Mouse (Mus musculus) ZHBTc4 (cell line): ENCODE results near the gene Tspan14.

ENCODE experiments used
- DNase-seq: peaks from one replicate; pipeline ENCODE4 v3.0.0-alpha.2; 2011; ENCODE audit warnings: low read depth, low spot score

Gene Tspan14

DNA sequence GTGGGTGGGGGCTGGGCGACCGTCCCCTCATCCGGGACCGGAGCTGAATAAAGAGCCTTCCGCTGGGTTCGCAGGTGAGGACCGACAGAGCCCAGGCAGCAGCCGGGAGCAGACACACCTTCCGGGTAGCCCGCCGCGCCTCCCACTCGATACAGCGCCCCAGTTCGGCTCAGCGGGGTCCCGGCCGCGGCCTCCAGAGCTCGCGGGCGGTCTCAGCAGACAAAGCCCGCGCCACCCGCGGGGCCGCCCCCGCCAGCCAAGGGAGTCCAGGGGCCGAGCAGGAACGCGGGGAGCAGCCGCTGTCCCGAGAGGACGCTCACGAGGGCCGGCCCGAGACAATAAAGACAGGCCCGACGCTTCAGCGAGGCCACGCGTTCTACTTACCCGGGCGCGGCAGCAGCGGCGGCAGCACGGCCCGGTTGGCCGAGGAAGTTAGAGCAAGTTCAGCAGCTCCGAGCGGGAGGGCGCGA, at the start of gene Tspan14:
TSS of gene Tspan14 (minus strand) at position 416 of the 470 bp plus-strand sequence.
- DNase-seq = no peak

DNA sequence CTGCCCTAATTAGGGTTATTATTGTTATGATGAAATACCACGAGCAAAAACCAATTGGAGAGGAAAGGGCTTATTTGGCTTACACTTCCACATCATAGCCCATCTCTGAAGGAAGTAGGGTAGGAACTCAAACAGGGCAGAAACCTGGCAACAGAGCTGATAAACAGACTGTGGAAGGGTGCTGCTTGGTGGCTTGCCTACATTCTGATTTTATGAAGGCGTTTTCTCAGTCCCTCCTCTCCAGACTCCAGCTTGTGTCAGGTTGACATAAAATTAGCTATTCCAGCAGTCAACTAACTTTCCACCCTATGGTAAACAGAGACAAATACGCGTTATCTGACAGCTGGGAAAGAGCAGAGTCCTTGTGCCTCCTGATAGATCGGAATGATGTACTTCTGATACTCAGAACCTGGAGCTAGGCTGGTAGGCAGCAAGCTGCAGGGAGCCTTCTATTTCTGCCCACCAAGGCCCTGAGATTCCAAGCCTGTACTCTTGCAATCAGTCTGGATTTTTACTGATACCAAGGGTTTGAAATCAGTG, 48.2 kb upstream of the Tspan14 start:
- no peak for DNase-seq

DNA sequence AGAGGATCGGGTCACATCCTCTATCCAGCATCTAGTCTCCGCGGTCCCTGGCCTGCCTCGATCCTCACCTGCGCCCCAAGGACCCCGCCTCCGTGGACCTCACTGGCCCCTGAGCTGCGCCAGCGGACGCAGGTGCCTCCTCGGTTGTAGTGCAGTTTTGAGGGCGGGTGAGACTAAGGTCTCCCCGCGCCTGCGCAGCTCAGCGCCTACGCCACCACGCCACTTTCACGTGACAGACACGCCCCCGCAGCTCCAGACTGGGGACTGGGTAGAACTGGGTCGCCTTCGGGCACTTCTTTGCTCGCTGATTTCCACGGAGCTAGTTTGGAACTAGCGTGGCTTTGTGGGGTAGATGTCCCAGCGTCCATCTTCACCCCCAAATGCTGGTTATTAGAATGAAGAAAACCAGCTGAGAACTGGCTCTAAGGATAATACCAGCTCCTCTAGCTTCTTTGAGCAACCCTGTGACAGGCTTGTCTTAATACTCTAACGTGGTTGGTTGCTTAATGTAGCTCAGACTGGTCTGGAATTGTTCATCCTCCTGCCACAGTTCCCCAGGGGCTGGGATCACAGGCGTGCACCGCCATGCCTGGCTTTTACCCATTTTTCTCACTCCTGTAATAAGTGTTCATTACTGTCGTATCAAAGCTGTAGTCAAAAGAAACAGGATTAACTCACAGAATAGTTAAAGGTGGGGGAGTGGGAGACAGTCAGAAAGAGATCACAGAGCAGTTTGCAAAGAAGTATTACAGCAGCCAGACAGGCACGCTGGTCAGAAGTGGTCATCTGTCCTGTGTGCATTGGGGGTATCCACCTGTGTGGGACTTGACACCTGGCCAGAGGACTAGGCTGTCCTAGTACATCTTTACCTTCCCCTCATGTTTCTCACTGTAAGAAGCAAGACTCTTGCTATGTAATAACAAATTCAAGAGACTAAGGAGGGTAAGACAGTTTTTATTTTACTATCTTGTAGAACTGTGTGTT, 47.3 kb upstream of the Tspan14 start, which contains the start of gene Fam213a:
TSS of gene Fam213a (minus strand) at position 159 of the 984 bp plus-strand sequence.
- peak; percentile 94 for DNase-seq

DNA sequence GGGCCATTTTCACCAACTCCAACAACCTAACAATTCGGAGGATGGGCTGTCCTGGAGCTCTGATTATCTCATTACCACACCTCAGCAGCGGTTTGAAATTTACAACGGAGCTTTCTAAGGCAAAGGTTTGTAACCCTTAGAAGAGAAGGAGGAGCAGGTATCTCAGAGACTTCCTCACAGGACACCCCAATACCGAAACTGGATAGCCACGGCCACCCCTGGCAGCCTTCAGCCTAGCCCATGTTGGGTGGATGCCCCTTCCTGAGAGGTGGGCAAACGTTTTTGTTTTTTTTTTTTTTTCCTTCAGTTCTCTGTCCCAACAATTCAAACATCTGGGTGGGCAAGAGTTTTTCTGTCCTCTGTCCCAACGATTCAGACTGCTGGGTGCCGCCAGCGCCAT, 46.5 kb upstream of the Tspan14 start:
- DNase-seq = no peak

DNA sequence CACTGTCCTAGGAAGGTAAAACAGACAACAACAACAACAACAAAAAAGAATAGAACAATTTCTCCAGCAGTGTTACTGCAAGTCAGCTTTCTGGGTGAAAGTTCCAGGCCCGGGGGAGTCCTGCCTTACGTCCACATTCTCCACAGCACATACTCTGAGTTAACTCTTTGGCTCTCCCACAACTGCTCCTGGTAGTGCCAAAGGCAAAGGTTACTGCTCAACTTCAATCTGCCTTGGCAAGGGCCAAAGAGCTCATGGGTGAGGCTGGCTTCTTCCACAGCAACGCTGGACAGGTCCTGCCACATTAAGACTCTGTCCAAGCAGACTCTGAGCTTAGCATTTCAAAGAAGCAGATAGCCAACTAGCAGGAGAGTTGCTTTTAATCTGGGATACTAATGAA, 45.3 kb upstream of the Tspan14 start:
- no peak for DNase-seq

DNA sequence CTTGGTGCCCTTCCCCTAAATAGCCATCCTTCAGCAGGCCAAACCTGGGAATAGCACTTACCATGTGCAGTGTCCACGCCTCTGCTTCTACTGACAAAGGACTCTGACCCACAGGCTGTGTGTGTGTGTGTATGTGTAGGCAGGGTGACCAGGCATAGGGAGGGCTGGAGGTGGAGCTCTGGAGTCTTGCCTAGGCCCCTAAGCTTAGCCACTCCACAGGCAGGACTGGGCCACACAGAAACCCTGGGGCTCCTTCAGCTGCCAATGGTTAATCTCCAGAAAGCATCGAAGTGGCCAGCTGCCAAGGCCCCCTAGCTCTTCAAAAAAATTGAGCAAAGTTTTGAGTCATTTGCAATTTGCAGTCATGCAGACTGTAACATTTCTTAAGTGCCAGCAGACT, 41.5 kb upstream of the Tspan14 start:
- no peak for DNase-seq

DNA sequence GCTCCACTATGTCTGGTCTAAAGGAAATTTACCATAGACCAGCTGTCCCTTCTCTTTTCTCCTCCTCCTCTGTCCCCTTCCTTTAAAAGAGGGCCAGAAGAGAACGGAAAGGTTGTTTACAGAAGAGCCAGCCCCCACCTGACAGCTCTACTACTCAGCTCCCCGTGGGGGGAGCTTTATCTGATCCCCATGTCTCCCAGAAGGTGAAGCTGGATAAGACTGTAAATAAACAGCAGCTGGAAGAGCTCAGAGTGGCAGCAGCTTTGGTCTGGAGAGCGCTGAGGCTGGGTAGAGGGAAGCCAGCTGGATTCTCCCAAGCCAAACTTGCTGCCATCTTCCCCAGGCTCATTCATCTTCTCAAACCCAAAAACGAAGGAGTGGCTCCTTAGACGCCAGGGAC, 41.0 kb upstream of the Tspan14 start:
- no peak for DNase-seq

DNA sequence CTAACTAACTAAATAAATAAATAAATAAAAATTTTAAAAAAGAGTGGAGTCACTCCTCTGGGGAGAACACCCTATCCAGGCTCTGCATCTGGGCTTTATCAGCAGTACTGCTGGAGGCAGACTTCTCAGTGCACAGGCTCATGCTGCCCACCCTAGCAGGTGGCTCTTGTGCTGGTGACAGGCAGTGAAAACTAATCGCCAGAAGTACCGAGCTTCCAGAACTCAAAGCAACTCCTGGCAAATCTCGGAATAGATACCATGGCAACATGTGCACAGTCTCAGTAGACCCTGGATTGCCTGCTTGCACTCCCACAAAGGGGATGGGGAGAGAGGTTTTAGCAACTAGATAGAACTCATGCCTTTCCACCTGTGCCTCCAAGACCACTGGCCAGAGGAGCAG, 40.3 kb upstream of the Tspan14 start:
- no peak for DNase-seq

DNA sequence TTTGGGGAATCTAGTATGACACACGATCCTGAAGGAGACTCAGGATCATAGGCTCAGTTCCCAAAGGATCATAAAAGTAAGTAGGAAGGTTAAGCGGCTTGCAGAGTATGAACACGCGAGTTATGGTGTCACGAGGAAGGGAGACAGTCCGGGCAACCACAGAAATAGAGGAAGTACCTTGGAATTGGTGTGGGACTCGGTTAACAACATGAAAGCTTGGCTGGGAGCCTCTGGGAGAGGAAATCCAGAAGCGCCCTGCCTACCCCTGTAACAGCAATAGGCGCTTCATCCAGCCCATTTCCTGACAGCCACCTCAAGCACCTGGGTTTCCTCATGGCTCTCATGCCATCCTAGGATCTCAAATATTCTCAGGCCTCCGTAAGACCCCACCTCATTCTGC, 39.7 kb upstream of the Tspan14 start:
- no peak for DNase-seq

DNA sequence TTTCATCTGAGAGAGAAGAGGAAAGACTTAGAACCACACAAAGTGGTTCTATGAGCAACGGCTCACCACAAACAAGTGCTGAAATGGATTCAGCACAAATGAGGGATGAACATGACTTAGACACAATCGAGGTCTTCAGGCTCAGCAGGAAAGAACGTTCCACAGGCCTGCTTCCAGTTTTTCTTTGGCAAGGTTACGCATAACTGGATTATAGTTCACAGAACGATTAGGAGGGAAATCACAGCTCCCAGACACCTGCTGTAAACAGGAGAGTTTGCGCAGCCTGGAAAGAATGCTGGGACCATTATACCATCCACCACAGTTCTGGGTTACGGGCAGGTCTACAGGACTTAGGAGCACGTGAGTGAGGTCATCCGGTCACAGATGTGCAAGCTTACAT, 39.1 kb upstream of the Tspan14 start:
- DNase-seq = no peak

DNA sequence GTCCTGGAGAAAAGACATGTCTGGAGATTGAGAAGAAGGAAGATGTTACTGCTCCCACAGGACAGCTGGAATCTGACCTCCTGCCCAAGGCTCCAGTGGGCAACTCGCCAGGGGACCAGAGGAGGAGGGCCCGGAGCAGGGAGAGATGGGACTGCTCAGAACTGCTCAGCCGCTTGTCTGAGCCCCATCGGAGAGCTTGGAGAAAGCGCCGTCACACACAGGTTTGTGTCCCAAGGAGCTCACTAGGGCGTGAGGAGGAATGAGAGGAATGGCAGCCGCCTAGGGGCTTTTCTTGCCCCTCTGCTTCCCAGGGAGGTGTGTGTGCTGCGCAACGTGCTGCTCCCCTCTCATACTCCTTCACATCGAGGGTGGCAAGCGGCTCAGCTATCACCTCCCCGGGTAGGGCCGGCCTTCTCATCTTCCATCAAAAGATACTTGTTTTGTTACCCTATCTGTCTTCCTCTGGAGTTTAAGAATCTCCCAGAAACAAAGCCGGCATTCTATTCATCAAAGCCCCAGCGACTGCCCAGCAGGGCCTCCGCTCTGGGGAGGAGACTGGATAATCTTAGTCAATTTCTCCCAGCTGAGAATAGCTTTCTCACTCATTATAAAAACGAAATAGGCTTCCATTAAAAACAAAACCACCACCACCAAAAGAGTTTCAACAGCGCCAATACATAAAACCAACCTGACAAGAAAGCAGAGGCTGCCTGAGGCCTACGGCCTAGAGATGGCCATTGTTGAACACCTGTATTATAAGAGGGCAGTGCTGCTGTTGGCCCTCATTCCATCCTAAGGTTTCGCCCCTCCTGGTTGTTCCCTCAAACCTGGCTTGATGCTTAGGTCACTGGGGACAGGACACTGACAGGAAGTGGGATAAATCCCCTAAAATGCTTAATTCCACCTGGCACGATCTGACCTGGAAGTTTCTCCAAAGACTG, 37.9 kb upstream of the Tspan14 start:
- DNase-seq = peak; percentile 46

DNA sequence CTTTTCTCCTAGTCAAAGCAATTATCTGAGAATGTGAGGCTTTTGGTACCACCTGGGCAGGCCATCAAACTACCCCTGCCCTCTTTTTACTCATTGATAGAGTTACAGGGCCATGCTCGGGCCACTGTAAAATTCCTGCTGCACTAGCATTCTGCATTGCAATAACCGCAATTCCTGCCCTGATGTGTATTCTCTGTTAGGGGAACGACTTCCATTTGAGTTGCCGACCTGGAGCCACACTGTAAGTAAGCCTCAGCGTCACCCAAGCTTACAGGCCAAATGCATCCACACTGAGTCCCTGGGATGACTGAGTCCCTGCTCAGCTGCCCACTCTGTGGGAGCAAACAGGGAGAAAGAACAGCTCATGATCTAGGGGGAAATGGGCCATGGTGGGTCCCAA, 35.0 kb upstream of the Tspan14 start:
- DNase-seq = no peak

DNA sequence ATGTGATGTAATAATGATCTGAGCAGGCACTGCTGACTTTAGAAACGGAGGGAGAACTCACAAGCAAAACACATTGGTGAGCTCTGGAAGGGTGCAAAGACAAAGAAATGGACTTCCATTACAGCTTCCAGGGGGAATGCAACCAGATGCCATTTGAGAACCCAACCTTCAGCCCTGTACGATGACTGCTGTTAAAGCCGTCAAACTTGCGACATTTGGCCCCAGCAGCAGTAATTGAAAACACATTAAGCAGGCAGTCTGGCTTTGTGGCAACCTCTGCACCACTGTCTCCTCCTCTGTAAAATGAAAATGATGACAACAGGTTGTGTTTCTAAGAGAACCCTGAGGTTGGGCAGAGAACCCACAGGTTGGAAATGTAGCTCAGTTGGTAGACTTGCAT, 34.2 kb upstream of the Tspan14 start:
- DNase-seq = no peak

DNA sequence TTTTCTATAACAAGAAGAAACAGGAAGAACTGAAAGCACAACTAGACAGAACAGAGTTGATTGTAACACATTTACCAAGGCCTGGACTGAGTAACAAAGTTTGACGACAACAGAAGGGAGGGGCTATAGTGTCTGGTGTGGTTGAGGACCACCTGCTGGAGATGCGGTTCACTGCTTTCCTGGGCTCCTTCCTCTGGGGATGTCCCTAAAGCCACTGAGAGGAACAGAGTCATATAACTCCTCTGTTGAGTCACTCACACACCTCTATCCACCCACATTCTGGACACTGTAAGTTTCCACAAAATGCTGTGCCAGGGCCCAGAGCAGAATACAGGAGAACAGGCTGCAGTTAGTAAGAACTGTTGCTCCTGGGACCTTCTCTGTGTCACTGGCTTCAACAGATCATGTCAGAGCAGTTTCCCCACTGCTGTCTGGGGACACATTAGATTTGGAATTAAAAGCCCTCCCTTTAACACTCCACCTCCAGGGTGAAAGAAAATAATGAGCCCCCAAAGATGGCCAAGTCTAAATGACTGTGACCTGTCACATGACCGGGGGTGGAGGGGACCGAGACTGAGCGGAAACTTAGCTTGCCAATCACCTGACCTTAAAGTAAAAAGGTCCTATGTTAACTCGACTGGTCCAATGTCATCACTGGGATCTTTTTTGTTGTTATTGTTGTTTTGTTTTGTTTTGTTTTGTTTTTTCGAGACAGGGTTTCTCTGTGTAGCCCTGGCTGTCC, 33.5 kb upstream of the Tspan14 start:
- DNase-seq = no peak

DNA sequence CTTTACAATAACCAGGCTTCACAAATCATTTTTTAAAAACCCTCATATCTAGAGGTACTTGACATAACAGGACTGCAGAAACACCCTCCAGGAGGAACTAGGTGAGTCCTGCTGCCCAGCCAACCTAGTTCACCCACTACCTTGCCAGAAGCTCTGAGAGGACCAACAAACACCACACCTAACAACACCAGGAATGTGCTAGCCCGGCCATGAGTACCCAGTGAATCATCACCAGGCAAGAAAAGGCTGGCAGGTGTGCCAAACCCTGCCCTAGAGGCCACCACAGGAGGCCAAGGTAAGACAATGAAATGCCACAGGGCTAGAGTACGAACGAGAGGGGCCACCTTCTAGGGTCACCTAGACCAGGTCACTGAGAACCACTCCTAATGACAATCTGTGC, 29.6 kb upstream of the Tspan14 start:
- DNase-seq = no peak

DNA sequence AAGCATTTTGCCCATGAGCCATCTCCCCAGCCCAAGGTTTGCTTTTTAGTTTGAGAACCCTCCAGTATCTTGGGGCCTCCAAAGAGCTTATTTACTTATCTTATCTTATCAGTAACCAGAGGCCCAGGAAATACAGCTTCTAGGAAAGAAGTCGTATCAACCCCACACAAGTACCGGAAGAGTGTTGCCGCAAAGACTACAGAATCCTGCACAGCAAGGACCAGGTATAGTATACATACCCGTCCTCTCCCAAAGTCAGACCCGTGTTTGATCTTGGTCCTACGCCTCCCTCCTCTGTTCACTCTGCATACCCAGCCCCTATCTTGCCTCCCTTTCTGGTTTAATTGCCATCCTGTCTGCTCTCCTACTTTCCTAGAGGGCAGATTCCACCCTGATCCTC, 25.9 kb upstream of the Tspan14 start:
- DNase-seq = no peak

DNA sequence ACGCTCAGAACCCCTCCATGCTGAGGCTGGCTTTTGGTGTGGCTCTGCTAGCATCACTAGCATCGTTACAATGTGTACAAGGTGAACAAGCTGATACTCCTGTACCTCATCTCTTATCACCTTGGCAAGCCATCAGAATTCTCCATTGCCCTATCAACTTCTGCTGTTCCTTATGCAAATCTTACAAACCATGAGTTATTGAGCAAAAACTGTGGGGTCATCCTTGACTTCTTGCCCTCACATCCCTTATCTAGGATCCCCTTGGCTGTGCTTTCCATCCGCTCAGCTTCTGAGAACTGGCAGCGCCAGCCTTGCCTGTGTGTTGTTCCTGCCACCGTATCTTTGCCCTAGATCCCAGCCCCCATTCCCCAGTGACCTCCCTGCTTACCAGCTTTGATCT, 22.2 kb upstream of the Tspan14 start:
- no peak for DNase-seq

DNA sequence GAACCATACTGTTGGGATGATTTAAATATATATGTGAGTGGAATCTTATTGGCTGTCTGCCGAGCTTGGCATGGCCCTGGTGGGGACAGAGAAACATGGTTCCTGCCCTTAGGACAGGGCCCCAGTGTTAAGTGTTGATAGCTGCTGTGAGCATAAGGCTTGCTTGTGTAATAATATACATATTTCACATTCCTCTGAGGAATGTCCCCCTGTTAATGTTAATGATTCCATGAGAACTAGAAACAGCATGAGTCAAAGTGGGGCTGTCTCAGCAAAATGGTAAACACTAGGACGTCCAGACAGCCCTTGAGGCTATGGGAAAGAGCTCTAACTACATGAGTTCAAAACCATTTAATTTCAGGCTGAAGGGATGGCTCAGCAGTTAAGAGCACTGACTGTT, 20.6 kb upstream of the Tspan14 start:
- DNase-seq = no peak

DNA sequence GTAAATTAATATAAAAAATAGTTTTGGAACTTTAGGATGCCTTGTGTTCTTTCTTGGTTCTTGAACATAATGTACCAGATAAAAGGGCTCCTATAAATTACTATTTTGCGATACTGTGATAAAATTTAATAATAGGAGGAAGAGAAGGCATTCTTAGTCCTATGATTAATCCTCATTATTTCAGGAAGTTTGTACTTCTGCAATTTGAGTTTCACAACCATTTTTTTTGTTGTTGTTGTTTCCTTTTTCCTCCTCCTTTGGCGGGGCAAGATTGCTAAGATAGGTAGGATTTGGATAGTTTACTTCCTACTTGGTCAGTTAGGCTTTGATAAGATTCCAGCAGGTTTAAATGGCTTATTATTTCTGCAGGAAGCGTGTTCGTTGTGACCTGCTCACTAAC, 19.0 kb upstream of the Tspan14 start:
- DNase-seq = no peak

DNA sequence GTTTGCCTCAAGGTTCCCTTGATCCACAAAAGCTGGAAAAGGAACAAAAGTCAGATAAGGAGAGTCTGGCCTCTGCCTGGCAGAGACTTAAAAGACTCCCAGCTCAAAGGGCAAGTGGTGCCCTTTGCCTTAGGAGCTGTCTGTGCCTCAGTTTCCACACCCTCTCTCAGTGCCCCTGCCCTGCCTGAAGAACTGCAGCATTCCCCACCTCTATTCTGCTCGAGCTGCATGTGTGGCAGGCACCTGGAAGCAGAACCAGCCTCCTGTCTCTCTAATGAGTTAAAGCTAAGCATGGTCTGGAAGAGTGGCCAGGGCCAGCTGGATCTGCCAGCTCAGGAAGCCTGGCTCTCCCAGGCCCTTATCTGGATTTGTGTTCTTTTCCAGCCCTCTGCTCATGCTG, 13.1 kb upstream of the Tspan14 start:
- no peak for DNase-seq

DNA sequence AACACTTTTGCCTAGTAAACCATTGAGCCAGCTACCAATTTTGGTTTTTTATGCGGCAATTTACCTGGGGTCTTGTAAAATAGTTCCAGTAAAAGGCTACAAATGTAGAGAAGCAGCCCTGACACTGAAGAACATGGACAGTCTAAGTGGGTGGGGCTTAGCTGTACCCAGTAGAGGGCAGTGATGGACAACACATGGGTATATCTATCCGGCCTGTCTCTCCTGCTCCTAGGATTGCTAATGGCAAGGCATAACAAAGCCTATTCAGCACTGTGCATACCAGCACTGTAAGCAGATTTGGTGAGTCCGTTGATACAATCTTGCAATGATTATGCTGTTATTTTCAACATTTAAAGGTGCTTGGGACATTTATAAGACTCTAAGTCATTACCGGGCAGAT, 12.4 kb upstream of the Tspan14 start:
- DNase-seq = no peak
